ENCODE assay signal across 9 mouse cellular contexts in the genomic region with DNA sequence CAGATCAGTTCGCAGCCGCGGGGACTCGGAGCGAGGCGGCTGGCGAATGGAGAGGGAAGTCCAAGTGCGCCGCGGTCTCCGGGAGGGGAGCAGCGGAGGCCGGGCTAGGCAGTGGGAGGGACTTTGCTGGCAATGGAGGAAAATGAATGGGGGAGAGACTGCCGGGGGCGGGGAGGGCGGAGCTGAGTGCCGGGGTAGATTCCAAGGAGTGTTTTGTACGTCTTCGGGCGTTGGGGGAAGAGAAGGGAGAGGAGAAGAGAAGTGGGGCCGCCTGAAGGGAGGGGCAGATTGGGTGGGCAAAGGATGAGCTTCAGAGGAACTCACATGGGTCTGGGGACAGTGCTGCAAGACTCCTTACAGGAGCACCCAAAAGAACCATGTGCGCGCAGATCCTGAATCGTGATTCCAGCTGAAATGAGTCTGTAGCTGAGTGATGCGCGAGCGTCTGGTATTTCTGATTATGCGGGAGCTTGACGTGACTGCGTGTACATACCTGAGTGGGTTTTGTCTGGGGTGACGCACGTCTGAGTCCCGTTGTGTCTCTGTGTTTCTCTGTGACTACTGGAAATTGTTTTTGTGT. TPM values are rescaled to one million over a fixed set of nuclear protein-coding genes. Genes with fewer than 3 reads are reported as not detected.
A peak's percentile ranks its signal among the peaks of the same experiment; 100 is the strongest.
DNase-seq lines count a peak whose midpoint lies in the region; ATAC-seq lines count a peak whose summit lies in the region.
"Had no signal": no experiment of that assay in that cellular context is flagged by ENCODE, and none has a peak within 500 bp of the region (broad histone marks: within the 10 kb centered on the region; RNA-seq: fewer than 3 reads in every experiment).

A gene (minus strand): TSS at position 76 of the 580 bp plus-strand sequence.

- peak within 1 kb of the TSS; percentile 54; the same call in 1 of the 2 replicates for H3K27ac ChIP-seq in hindbrain, embryonic 10.5 days
- H3K27ac ChIP-seq in stomach, embryonic 14.5 days (ENCODE audit: low read length): no peak within 1 kb of the TSS

- H3K4me2 ChIP-seq in stomach, embryonic 14.5 days (replicated peaks; ENCODE audit: low read depth, low read length): peak within 1 kb of the TSS; percentile 75

- H3K4me1 ChIP-seq in hindbrain, embryonic 10.5 days (replicated peaks): peaks cover 10% of the 10 kb centered on the region; the same call in 1 of the 2 replicates
- H3K4me1 ChIP-seq in stomach, embryonic 14.5 days (ENCODE audit: control insufficient read depth, insufficient read depth, low read length): no peaks in the 10 kb centered on the region

- peak; percentile 80 for DNase-seq in ES-CJ7 (ENCODE audit: low read depth, low spot score)
- peak; percentile 7 to 35 for DNase-seq in adrenal gland, adult 18-20 months (ENCODE audit: low spot score in 2 of 2)
- peak; percentile 63 for DNase-seq in embryo, embryonic 11.5 days (ENCODE audit: low read depth, low spot score)
- DNase-seq in hindbrain, embryonic 10.5 days (ENCODE audit: low spot score): peak; percentile 84
- DNase-seq in left cerebral cortex, postnatal 14 days (ENCODE audit: low spot score in 2 of 2): peak; percentile 89 to 90
- DNase-seq in mesoderm, embryonic 11.5 days (ENCODE audit: low read depth, low spot score): peak; percentile 83

- H3K9ac ChIP-seq in stomach, embryonic 14.5 days (replicated peaks; ENCODE audit: low read depth, low read length): peak within 1 kb of the TSS; percentile 11; the same call in 1 of the 2 replicates

- peaks cover 40% of the 10 kb centered on the region for H3K27me3 ChIP-seq in hindbrain, embryonic 10.5 days (ENCODE audit: insufficient read depth, poor library complexity, severe bottlenecking)
- H3K27me3 ChIP-seq in stomach, embryonic 14.5 days (ENCODE audit: control insufficient read depth, insufficient read depth, low read length): no peaks in the 10 kb centered on the region

- H3K4me3 ChIP-seq in hindbrain, embryonic 10.5 days: peak within 1 kb of the TSS; percentile 64
- H3K4me3 ChIP-seq in stomach, embryonic 14.5 days (ENCODE audit: low read depth, low read length): peak within 1 kb of the TSS; percentile 55

- intact Hi-C loops in left cerebral cortex, postnatal 14 days (cut with DNase I): loop anchor here (5.0 to 10.0 kb wide), 5 partner anchors 240 to 1350 kb away; no protein-coding TSS in a partner anchor

- H3K36me3 ChIP-seq in hindbrain, embryonic 10.5 days: no peaks in the 10 kb centered on the region
- H3K36me3 ChIP-seq in stomach, embryonic 14.5 days (ENCODE audit: control insufficient read depth, insufficient read depth, low read length): no peaks in the 10 kb centered on the region

- ATAC-seq in stomach, embryonic 14.5 days (ENCODE audit: insufficient number of reproducible peaks, insufficient read depth, low FRiP score, low read depth): peak; percentile 91
- no peak for ATAC-seq in erythroid progenitor cell, adult 5-6 weeks (replicated peaks; ENCODE audit: low FRiP score, poor library complexity, severe bottlenecking)

- no peaks in the 10 kb centered on the region for H3K9me3 ChIP-seq in hindbrain, embryonic 10.5 days
- no peaks in the 10 kb centered on the region for H3K9me3 ChIP-seq in stomach, embryonic 14.5 days (ENCODE audit: control insufficient read depth, low read depth, low read length)

- under 1% methylated on average over 33 of the region's 33 CpGs for WGBS in hindbrain, embryonic 10.5 days
- WGBS in stomach, embryonic 14.5 days: under 1% methylated on average over 33 of the region's 33 CpGs

RNA-seq across cellular contexts. Expression of the gene that starts here (rescaled TPM):
- total RNA-seq in adrenal gland, adult 18-20 months (2021): 1 to 10 TPM; 1.7 to 1.8 TPM
- 2.4 and 10.8 TPM in 2 replicates for polyA plus RNA-seq in hindbrain, embryonic 10.5 days (2016; fragmentation: Nextera tagmentation; extraction: Ambion mirVana)
- total RNA-seq in left cerebral cortex, postnatal 14 days (2021): 100 to 1,000 TPM; 280 to 309 TPM
- polyA plus RNA-seq in stomach, embryonic 14.5 days (2014; fragmentation: Nextera tagmentation; extraction: Ambion mirVana): 17.3 and 18.9 TPM in 2 replicates
- not detected in 2 replicates for total RNA-seq in erythroid progenitor cell, adult 5-6 weeks (2015; ENCODE audit: low replicate concordance)
- total RNA-seq in erythroid progenitor cell, adult 5-6 weeks (2017; ENCODE audit: low replicate concordance): not detected in 2 replicates
- total RNA-seq: common myeloid progenitor, adult 5-6 weeks had no signal

Comparison
In these comparisons a context has a peak if more than half of its experiments do, and no peak if none do; other contexts are left out.
1. RNA of the gene that starts here (total RNA-seq): 280 to 309 TPM in left cerebral cortex, postnatal 14 days; 1.7 to 1.8 TPM in adrenal gland, adult 18-20 months and not detected in erythroid progenitor cell, adult 5-6 weeks; every median in the first group is over 10 times any median in the second.
2. DNase-seq: peak in every context shown above with its lines; median percentile 90 in left cerebral cortex, postnatal 14 days; 84 in hindbrain, embryonic 10.5 days; 83 in mesoderm, embryonic 11.5 days; 80 in ES-CJ7; 63 in embryo, embryonic 11.5 days; 21 in adrenal gland, adult 18-20 months.